Mouse (Mus musculus): Measurements from ENCODE around the gene Olfr1106. TPM values are rescaled to one million over a fixed set of nuclear protein-coding genes. Genes with fewer than 3 reads are reported as not detected.

The Olfr1106 gene
- total RNA-seq (2023) = not detected

DNA sequence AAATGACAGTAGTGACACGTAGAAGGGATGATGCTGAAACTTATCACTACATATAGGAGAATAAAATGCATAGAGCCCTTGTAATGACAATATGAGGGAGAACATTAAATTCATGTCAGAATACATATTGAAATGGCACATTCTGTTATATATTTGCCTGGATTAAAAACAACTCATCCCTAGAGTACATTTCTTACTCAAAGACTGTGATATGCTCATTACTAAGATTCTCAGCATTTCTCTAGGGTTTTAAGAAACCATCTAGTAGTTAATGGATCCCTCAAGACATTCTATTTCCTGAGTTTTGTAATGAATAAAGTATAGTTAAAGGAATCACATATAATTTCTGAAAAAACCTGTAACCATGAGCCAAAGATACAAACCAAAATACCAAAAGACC, at the start of gene Olfr1106:
Gene Olfr1106, minus strand, starts transcription at position 101 of the 400 bp plus-strand sequence.

DNA sequence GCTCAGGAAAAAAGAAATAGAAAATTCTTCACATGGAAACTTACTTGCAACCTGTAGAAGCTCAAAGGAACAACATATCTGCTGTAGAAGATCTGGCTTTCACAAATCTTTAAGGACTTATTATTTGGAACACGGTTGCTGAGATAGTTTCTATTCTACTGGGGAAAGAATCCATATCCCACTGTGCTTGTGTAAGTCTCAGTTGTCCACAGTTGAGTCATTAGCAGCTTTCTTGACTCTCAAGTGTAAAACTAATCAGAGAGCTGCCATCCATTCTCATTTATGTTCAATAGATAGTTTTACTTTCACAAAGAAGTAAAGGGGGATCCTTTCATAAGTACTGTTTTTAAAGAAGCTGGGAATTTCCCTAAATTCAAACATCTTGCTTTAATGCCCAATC, 43.8 kb upstream of the Olfr1106 start, which contains the start of gene Olfr1109:
Gene Olfr1109, minus strand, starts transcription at position 101 of the 400 bp plus-strand sequence.

GRCm38 (mm10) chr2:87075717-87076116, 23.6 kb upstream of the Olfr1106 start, which contains the start of gene Olfr1107:
Gene Olfr1107 (minus strand): TSS chr2:87075817.

GRCm38 (mm10) chr2:87036431-87036830, 15.6 kb downstream of the Olfr1106 start, which contains the start of gene Olfr1105:
Gene Olfr1105 (minus strand): TSS chr2:87036531.

DNA sequence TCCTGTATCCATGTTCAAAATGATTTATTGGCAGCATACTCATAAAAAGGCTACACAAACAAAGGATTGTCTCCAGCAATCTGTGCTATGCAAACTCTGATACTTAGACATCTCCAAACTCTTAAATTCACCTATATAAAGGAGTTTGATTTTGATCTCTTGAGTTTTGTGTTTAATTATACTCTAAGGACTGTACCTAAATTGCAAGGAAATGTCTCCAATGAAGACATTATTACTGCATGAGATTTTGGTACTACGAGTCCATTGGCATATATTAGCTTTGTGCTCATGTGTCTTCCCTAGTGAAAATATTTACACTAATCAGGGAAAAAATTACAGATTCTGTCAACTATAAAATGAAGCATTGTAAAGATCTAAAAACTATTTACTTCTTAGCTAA, 25.1 kb downstream of the Olfr1106 start, which contains the start of gene Olfr1104:
Gene Olfr1104, minus strand, starts transcription at position 101 of the 400 bp plus-strand sequence.

DNA sequence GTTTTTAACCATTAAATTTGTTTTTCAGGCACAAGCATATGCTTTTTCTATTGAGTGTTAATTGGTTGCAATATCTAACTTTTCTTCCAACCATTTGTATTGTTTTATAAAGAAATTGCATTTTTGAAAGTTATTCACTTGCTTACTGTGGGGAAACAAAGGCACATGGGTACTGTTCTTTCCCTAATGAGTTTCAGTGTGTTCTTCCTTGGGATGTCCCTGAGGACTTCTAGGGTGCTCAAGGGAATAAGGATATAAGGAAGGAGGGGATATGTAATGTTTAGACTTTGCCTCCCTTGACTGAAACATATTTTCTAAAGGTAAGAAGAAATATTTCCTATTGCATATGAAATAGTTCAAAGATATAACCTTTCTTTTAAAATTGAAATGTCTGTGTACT, 54.0 kb downstream of the Olfr1106 start, which contains the start of gene Olfr1102:
Gene Olfr1102, plus strand, starts transcription at position 301 of the 400 bp plus-strand sequence.

Other genes with a start within 250 kb of the Olfr1106 start
- gene Olfr141, start 242.3 kb downstream of the Olfr1106 start, total RNA-seq (2023) = not detected
- not detected for gene Olfr1094, start 227.6 kb downstream of the Olfr1106 start, total RNA-seq (2023)
- gene Olfr1095, start 200.6 kb downstream of the Olfr1106 start, total RNA-seq (2023) = not detected
- gene Gm13723, start 177.5 kb downstream of the Olfr1106 start, total RNA-seq (2023) = not detected
- not detected for gene Olfr1097, start 160.1 kb downstream of the Olfr1106 start, total RNA-seq (2023)
- gene Olfr1098, start 127.7 kb downstream of the Olfr1106 start, total RNA-seq (2023) = not detected
- not detected for gene Olfr1099, start 91.6 kb downstream of the Olfr1106 start, total RNA-seq (2023)
- not detected for gene Olfr1100, start 72.3 kb downstream of the Olfr1106 start, total RNA-seq (2023)
- gene Olfr1101, start 61.1 kb downstream of the Olfr1106 start, total RNA-seq (2023) = not detected
- gene Olfr1102, start 53.9 kb downstream of the Olfr1106 start, total RNA-seq (2023) = not detected
- gene Olfr1104, start 25.2 kb downstream of the Olfr1106 start, total RNA-seq (2023) = not detected
- gene Olfr1105, start 15.7 kb downstream of the Olfr1106 start, total RNA-seq (2023) = not detected
- not detected for gene Olfr1107, start 23.5 kb upstream of the Olfr1106 start, total RNA-seq (2023)
- not detected for gene Olfr1109, start 43.7 kb upstream of the Olfr1106 start, total RNA-seq (2023)
- not detected for gene Olfr259, start 62.3 kb upstream of the Olfr1106 start, total RNA-seq (2023)
- not detected for gene Olfr1110, start 88.0 kb upstream of the Olfr1106 start, total RNA-seq (2023)
- not detected for gene Olfr1111, start 100.4 kb upstream of the Olfr1106 start, total RNA-seq (2023)
- gene Olfr1112, start 135.5 kb upstream of the Olfr1106 start, total RNA-seq (2023) = not detected
- gene Olfr1113, start 156.7 kb upstream of the Olfr1106 start, total RNA-seq (2023) = not detected
- not detected for gene Olfr1115, start 195.7 kb upstream of the Olfr1106 start, total RNA-seq (2023)
- gene Olfr1116, start 215.3 kb upstream of the Olfr1106 start, total RNA-seq (2023) = not detected